Mouse (Mus musculus): Measurements from ENCODE around the gene Wdr45. TPM values are rescaled to one million over a fixed set of nuclear protein-coding genes. Genes with fewer than 3 reads are reported as not detected.
A peak's percentile ranks its signal among the peaks of the same experiment; 100 is the strongest.
"Not testable (repeated sequence)": the region's sequence is repeated elsewhere in the genome, so short reads cannot be mapped to it uniquely, and the experiment has no call there.

Gene Wdr45
- polyA plus RNA-seq, 1 experiment from 2014 or later: 16.0 TPM

DNA sequence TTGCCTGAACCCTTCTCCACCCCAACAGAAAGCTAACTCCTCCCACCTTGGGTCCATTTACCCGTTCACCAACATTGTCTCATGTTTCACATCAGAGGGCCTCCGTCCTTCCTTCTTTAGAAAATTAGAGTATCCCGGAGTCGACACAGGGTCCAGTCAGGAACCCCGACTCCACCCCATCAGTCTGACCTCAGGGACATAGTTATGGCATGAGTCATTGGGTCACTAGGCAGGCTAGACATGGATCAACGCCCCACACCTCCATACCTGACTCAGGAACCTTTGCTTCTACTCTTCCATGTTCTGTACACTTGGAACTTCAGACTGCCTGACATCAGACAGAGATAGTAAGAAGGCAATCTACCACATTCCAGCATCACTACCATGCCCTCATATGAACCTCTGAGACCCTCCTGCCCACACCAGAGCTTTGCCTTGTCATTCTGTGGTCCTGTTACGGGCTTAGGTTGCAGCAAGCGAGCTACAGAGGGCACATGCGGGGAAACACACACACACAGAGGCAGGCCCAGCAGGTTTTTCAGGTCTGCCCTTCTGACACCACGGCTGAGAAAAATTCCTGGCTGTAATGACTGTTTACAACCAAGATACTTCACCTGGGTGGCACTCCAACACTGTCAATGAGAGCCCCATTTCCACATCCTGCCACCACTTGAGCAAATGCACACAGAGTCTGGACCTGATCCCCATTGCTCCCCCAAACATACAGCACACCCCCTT, 26.1 kb downstream of the Wdr45 start:
- peak overlapping the region; percentile 20 for H3K4me2 ChIP-seq

GRCm38 (mm10) chrX:7741103-7741502, 27.0 kb downstream of the Wdr45 start:
- Histone ChIP-seq H3K36me3 (replicated peaks) (no peaks in the 10 kb centered on the region), H3K27ac (replicated peaks) (no peak overlapping the region), H3K9me3 (replicated peaks) (no peaks in the 10 kb centered on the region), H3K4me1 (replicated peaks) (peaks cover 14% of the 10 kb centered on the region), H3K9ac (no peak overlapping the region), H3K27me3 (no peaks in the 10 kb centered on the region), H3K4me3 (replicated peaks) (no peak overlapping the region), H3K4me2 (peak overlapping the region; percentile 20; the same call in 1 of the 2 replicates)
- WGBS (ENCODE audit: insufficient replicate concordance): 37% methylated on average over 5 of the region's 5 CpGs
- no peak for ATAC-seq (ENCODE audit: insufficient read depth)

More for the DNA sequence above, 26.1 kb downstream of the Wdr45 start:
- Histone ChIP-seq H3K36me3 (replicated peaks) (no peaks in the 10 kb centered on the region), H3K4me1 (replicated peaks) (peaks cover 14% of the 10 kb centered on the region), H3K4me3 (replicated peaks) (no peak overlapping the region), H3K27me3 (no peaks in the 10 kb centered on the region), H3K27ac (replicated peaks) (no peak overlapping the region; the same call in 1 of the 2 replicates), H3K9ac (no peak overlapping the region), H3K9me3 (replicated peaks) (no peaks in the 10 kb centered on the region)
- 56% methylated on average over 10 of the region's 10 CpGs for whole genome bisulfite sequencing (ENCODE audit: insufficient replicate concordance)
- peak; percentile 20; the same call in 1 of the 2 replicates for ATAC-seq (ENCODE audit: insufficient read depth)

DNA sequence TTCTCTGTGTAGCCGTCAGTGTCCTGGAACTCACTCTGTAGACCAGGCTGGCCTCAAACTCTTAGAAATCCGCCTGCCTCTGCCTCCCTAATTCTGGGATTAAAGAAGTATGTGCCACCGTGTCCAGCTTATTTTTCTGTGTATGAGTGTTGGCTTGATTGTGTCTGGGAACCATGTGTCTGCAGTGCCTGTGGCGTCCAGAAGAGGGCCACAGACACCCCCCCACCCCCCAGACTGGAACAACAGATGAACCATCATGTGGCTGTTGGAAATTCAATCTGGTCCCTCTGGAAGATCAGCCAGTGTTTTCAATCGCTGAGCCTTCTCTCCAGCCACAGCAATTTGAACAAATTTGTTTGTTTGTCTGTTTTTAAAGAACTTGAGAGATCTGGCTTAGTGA, 29.3 kb downstream of the Wdr45 start:
- 46% methylated on average over 5 of the region's 5 CpGs for WGBS (ENCODE audit: insufficient replicate concordance)
- no peak overlapping the region for H3K27ac ChIP-seq (replicated peaks)
- peaks cover 14% of the 10 kb centered on the region for H3K4me1 ChIP-seq (replicated peaks)
- H3K4me3 ChIP-seq (replicated peaks): no peak overlapping the region
- no peak for ATAC-seq (ENCODE audit: insufficient read depth)
- no peak overlapping the region for H3K9ac ChIP-seq
- H3K27me3 ChIP-seq: no peaks in the 10 kb centered on the region
- no peaks in the 10 kb centered on the region for H3K9me3 ChIP-seq (replicated peaks)
- H3K4me2 ChIP-seq: no peak overlapping the region
- H3K36me3 ChIP-seq (replicated peaks): no peaks in the 10 kb centered on the region

- Histone ChIP-seq H3K36me3 (replicated peaks) (no peaks in the 10 kb centered on the region), H3K4me1 (replicated peaks) (peaks cover 14% of the 10 kb centered on the region), H3K9me3 (replicated peaks) (no peaks in the 10 kb centered on the region), H3K27me3 (no peaks in the 10 kb centered on the region), H3K4me2 (no peak overlapping the region), H3K9ac (no peak overlapping the region), H3K27ac (replicated peaks) (no peak overlapping the region), H3K4me3 (replicated peaks) (no peak overlapping the region)
- WGBS (ENCODE audit: insufficient replicate concordance): 48% methylated on average over 1 of the region's 1 CpGs
- no peak for ATAC-seq (ENCODE audit: insufficient read depth)
These were observed 30.8 kb downstream of the Wdr45 start for GRCm38 (mm10) chrX:7744940-7745339.

GRCm38 (mm10) chrX:7745429-7745828, 31.3 kb downstream of the Wdr45 start:
- Histone ChIP-seq H3K9me3 (replicated peaks) (no peaks in the 10 kb centered on the region), H3K4me1 (replicated peaks) (peaks cover 10% of the 10 kb centered on the region), H3K4me2 (no peak overlapping the region), H3K27ac (replicated peaks) (no peak overlapping the region), H3K9ac (no peak overlapping the region), H3K36me3 (replicated peaks) (no peaks in the 10 kb centered on the region), H3K4me3 (replicated peaks) (no peak overlapping the region), H3K27me3 (0 out of 2 replicates have a peak, but pooled peaks cover 1% of the 10 kb centered on the region)
- no peak for ATAC-seq (ENCODE audit: insufficient read depth)
- 82% methylated on average over 8 of the region's 8 CpGs for WGBS (ENCODE audit: insufficient replicate concordance)

DNA sequence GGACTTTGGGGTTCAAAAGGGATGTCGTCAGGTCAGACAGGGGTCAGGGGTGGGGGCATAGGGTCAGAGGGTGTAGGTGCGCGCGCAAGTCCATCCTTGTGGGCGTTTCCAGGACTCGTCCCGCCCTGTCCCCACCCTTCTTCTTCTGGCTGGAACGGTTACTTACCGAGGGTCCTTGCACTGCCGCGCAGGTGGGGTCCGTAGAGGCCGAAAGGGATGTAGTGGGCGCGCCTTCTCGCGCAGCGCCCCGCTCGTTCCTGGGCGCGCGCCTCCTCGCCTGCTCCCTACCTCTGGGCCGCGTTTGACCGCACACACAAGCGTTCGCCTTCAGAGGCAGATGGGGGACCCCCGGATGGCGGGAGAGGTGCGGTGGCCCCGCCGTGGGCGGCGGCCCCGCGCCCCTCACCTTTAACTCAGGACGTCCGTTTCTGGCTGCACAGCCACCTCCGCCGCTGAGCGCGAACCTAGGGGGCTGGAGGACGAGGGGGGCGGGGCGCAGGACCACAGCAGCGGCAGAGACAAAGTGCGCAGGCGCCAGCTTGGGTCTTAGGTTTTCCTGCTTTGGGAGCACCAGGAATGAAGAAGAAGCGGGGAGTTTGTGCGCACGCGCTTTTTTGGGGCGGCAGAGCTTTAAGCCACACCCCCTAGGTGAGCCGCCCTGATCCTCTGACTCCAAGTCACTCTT, 36.4 kb downstream of the Wdr45 start, which contains the start of gene Ccdc120:
Gene Ccdc120, minus strand, starts transcription at position 474 of the 685 bp plus-strand sequence.
- peak within 1 kb of the TSS; percentile 59 for H3K4me3 ChIP-seq (replicated peaks)
- no peak within 1 kb of the TSS for H3K27ac ChIP-seq (replicated peaks)
- H3K27me3 ChIP-seq: 0 out of 2 replicates have a peak, but pooled peaks cover 5% of the 10 kb centered on the region
- H3K9me3 ChIP-seq (replicated peaks): no peaks in the 10 kb centered on the region
- WGBS (ENCODE audit: insufficient replicate concordance): 4% methylated on average over 46 of the region's 56 CpGs
- H3K9ac ChIP-seq: 0 out of 2 replicates have a peak within 1 kb of the TSS, but pooled peaks have one; percentile 43
- no peaks in the 10 kb centered on the region for H3K36me3 ChIP-seq (replicated peaks)
- no peak for ATAC-seq (ENCODE audit: insufficient read depth)
- no peaks in the 10 kb centered on the region; the same call in 1 of the 2 replicates for H3K4me1 ChIP-seq (replicated peaks)
- peak within 1 kb of the TSS; percentile 79 for H3K4me2 ChIP-seq

- not testable (repeated sequence) for H3K9me3 ChIP-seq (replicated peaks); H3K4me1 ChIP-seq (replicated peaks); H3K4me3 ChIP-seq (replicated peaks); ATAC-seq (ENCODE audit: insufficient read depth); H3K27me3 ChIP-seq; H3K9ac ChIP-seq; H3K36me3 ChIP-seq (replicated peaks); H3K27ac ChIP-seq (replicated peaks); H3K4me2 ChIP-seq
- 19% methylated on average over 3 of the region's 3 CpGs for WGBS (ENCODE audit: insufficient replicate concordance)
These were observed 39.5 kb downstream of the Wdr45 start for GRCm38 (mm10) chrX:7753627-7754026.

DNA sequence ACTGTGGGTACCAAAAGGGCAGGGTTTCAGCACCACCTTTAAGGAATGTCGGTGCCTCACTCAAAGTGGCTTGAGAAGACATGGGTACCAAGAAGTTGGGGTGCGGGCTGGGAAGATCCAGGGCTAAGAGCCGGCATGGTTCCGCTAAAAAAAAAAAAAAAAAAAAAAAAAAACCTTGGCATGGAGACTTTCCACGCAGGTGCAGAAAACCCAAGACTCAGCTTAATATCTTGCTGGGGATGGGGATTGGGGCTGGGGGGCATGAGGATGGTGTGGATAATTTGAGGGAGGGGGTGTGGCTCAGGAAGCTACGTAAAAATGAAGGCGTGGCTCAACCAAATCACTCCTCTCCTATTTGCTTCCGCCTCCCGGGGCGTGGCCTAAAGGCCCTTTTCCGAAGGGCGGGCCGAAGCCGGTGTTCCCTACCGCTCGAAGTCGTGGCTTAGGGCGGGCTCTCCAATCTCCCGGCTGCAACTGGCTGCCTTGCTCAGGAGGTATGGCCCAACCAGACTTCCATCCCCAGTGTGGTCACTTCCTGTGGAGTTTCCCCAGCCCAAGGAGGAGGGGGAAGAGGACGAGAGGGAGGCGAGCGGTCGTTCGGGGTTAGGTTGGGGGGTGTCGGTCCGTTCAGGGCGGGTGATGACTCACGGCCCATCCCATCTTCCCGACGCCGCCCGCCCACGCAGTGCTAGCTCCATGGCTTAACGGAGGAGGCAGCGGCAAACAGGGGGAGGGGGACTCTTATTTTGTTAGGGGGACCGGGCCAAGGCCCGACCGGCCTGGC, 48.2 kb downstream of the Wdr45 start, which contains the start of gene Tfe3:
Gene Tfe3, plus strand, starts transcription at position 424 of the 784 bp plus-strand sequence.
- Histone ChIP-seq H3K4me3 (replicated peaks) (peak within 1 kb of the TSS; percentile 72), H3K36me3 (replicated peaks) (peaks cover 8% of the 10 kb centered on the region; the same call in 1 of the 2 replicates), H3K9me3 (replicated peaks) (no peaks in the 10 kb centered on the region), H3K4me2 (peak within 1 kb of the TSS; percentile 81), H3K4me1 (replicated peaks) (peaks cover 41% of the 10 kb centered on the region), H3K27ac (replicated peaks) (peak within 1 kb of the TSS; percentile 80), H3K27me3 (no peaks in the 10 kb centered on the region), H3K9ac (peak within 1 kb of the TSS; percentile 67)
- WGBS (ENCODE audit: insufficient replicate concordance): 13% methylated on average over 38 of the region's 38 CpGs
- ATAC-seq (ENCODE audit: insufficient read depth): peak; percentile 92

DNA sequence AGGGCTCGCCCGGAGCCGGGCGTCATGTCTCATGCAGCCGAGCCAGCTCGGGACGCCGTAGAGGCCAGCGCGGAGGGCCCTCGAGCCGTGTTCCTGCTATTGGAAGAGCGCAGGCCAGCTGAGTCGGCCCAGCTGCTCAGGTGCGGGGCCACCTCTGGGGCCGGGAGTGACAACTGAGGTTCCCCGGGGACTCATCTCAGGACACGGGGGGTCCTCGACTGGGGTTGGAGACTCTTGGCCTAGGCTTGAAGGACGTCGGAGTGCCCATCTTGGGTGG, 48.7 kb downstream of the Wdr45 start:
- WGBS (ENCODE audit: insufficient replicate concordance): 22% methylated on average over 21 of the region's 21 CpGs
- ATAC-seq (ENCODE audit: insufficient read depth): peak; percentile 50
- H3K9ac ChIP-seq: peak overlapping the region; percentile 67
- peak overlapping the region; percentile 81 for H3K4me2 ChIP-seq
- peaks cover 14% of the 10 kb centered on the region; the same call in 1 of the 2 replicates for H3K36me3 ChIP-seq (replicated peaks)
- H3K4me3 ChIP-seq (replicated peaks): peak overlapping the region; percentile 72
- H3K9me3 ChIP-seq (replicated peaks): no peaks in the 10 kb centered on the region
- no peaks in the 10 kb centered on the region for H3K27me3 ChIP-seq
- peak overlapping the region; percentile 80 for H3K27ac ChIP-seq (replicated peaks)
- peaks cover 41% of the 10 kb centered on the region for H3K4me1 ChIP-seq (replicated peaks)

- ATAC-seq (ENCODE audit: insufficient read depth): no peak
- peak overlapping the region; percentile 67; the same call in 1 of the 2 replicates for H3K9ac ChIP-seq
- peak overlapping the region; percentile 80; the same call in 1 of the 2 replicates for H3K27ac ChIP-seq (replicated peaks)
- no peaks in the 10 kb centered on the region for H3K27me3 ChIP-seq
- peak overlapping the region; percentile 72 for H3K4me3 ChIP-seq (replicated peaks)
- WGBS (ENCODE audit: insufficient replicate concordance): 10% methylated on average over 21 of the region's 22 CpGs
- no peaks in the 10 kb centered on the region for H3K9me3 ChIP-seq (replicated peaks)
- peaks cover 42% of the 10 kb centered on the region for H3K4me1 ChIP-seq (replicated peaks)
- peaks cover 17% of the 10 kb centered on the region; the same call in 1 of the 2 replicates for H3K36me3 ChIP-seq (replicated peaks)
- H3K4me2 ChIP-seq: peak overlapping the region; percentile 81
These were observed 49.7 kb downstream of the Wdr45 start for GRCm38 (mm10) chrX:7763631-7764393.

Measured in liver, embryonic 15.5 days (tissue).